Mouse (Mus musculus) cerebellum, adult 2 months (tissue): ENCODE results near the gene Polr3b. TPM values are rescaled to one million over a fixed set of nuclear protein-coding genes. Genes with fewer than 3 reads are reported as not detected.
A peak's percentile ranks its signal among the peaks of the same experiment; 100 is the strongest.

Experiments used
- DNase-seq, 2 experiments: peaks; one replicate each; pipeline ENCODE4 v3.0.0; 2021
- H3K27ac ChIP-seq: fragments of 200-500 bp; 2 replicates; pipeline ENCODE4 v1.5.1; 2012; ENCODE audit warnings: low read length, control low read depth, inconsistent platforms; ENCODE audit not compliant: insufficient read depth
- H3K27me3 ChIP-seq: fragments of 200-500 bp; 2 replicates; pipeline ENCODE4 v1.6.1; 2012; ENCODE audit warnings: inconsistent platforms, mild to moderate bottlenecking, low read length, moderate library complexity; ENCODE audit not compliant: control insufficient read depth, insufficient read depth
- H3K4me1 ChIP-seq: fragments of 200-500 bp; 2 replicates; pipeline ENCODE4 v1.6.1; 2011; ENCODE audit warnings: low read length; ENCODE audit not compliant: control insufficient read depth, insufficient read depth
- H3K4me3 ChIP-seq: fragments of 200-500 bp; replicated peaks from 2 replicates; pipeline ENCODE3; 2011; ENCODE audit warnings: mild to moderate bottlenecking, low read depth, low read length, control low read depth; ENCODE audit not compliant: insufficient read depth
- CTCF ChIP-seq: fragments of 200-500 bp; IDR thresholded peaks from 2 replicates; pipeline ENCODE4 v1.5.1; 2011; ENCODE audit warnings: low read depth, mild to moderate bottlenecking, control low read depth, low read length, moderate library complexity, borderline replicate concordance; ENCODE audit not compliant: insufficient read depth
- POLR2A ChIP-seq: fragments of 200-500 bp; IDR thresholded peaks from 2 replicates; pipeline ENCODE4 v1.6.1; 2011; ENCODE audit warnings: low read length, control low read depth, borderline replicate concordance; ENCODE audit not compliant: insufficient read depth
- WGBS: fragments of 180-500 bp; shearing (Covaris S2); methylation state at CpG from one replicate; pipeline ENCODE4 v1.1.7; 2018; 5-methylcytosine and 5-hydroxymethylcytosine counted together
- polyA plus RNA-seq: library from polyadenylated mRNA; depleted of rRNA; stranded (reverse); fragments of >200 nt; gene quantifications from 2 replicates; pipeline ENCODE4 v1.2.3, GENCODE M21; 2012; rRNA removed

Polr3b gene
- 9.7 and 10.1 TPM in 2 replicates for polyA plus RNA-seq

GRCm38 (mm10) chr10:84621826-84622790 is at the start of gene Polr3b:
TSS of gene Polr3b (plus strand) at chr10:84622292.
- 7% methylated on average over 53 of the region's 53 CpGs for WGBS

GRCm38 (mm10) chr10:84573671-84574420 is 48.2 kb upstream of the Polr3b start:
- 72% methylated on average over 5 of the region's 5 CpGs for WGBS
- Histone ChIP-seq H3K27me3 (no peaks in the 10 kb centered on the region), H3K4me1 (peaks cover 5% of the 10 kb centered on the region; the same call in 1 of the 2 replicates), H3K27ac (no peak overlapping the region), H3K4me3 (no peak overlapping the region)
- TF ChIP-seq CTCF (no peak), POLR2A (no peak)
- DNase-seq, result no peak

More at GRCm38 (mm10) chr10:84621826-84622790, at the start of gene Polr3b:
- H3K27me3 ChIP-seq, result no peaks in the 10 kb centered on the region
- peak within 1 kb of the TSS; percentile 92 for H3K4me3 ChIP-seq
- no peaks in the 10 kb centered on the region for H3K4me1 ChIP-seq
- DNase-seq, result peak; percentile 95 to 97
- TF ChIP-seq POLR2A (peak; percentile 89; the same call in 1 of the 2 replicates), CTCF (no peak)
- peak within 1 kb of the TSS; percentile 43 for H3K27ac ChIP-seq

GRCm38 (mm10) chr10:84576029-84576394 is 46.1 kb upstream of the Polr3b start:
- WGBS, result under 1% methylated on average over 14 of the region's 14 CpGs
- DNase-seq, result no peak
- Histone ChIP-seq H3K4me1 (peaks cover 6% of the 10 kb centered on the region; the same call in 1 of the 2 replicates), H3K27ac (0 out of 2 replicates have a peak overlapping the region, but pooled peaks have one; percentile 27), H3K4me3 (peak overlapping the region; percentile 85), H3K27me3 (no peaks in the 10 kb centered on the region)
- TF ChIP-seq CTCF, result no peak
- no peak for TF ChIP-seq POLR2A

GRCm38 (mm10) chr10:84576395-84577070 is 45.6 kb upstream of the Polr3b start, which contains the start of gene Tcp11l2:
TSS of gene Tcp11l2 (plus strand) at chr10:84576626.
- 1% methylated on average over 46 of the region's 46 CpGs for WGBS
- Histone ChIP-seq H3K27me3 (no peaks in the 10 kb centered on the region), H3K4me1 (peaks cover 6% of the 10 kb centered on the region; the same call in 1 of the 2 replicates), H3K4me3 (peak within 1 kb of the TSS; percentile 85), H3K27ac (peak within 1 kb of the TSS; percentile 94)
- TF ChIP-seq POLR2A (peak; percentile 55; the same call in 1 of the 2 replicates), CTCF (no peak)
- DNase-seq, result peak; percentile 95 to 97

- Histone ChIP-seq H3K27ac (peak overlapping the region; percentile 94), H3K27me3 (no peaks in the 10 kb centered on the region), H3K4me1 (peaks cover 10% of the 10 kb centered on the region; the same call in 1 of the 2 replicates), H3K4me3 (peak overlapping the region; percentile 85)
- TF ChIP-seq CTCF, result no peak
- 0 out of 2 replicates have a peak, but pooled peaks have one; percentile 33 for TF ChIP-seq POLR2A
- WGBS, result 1% methylated on average over 38 of the region's 38 CpGs
- peak; percentile 79 to 85 for DNase-seq
Measured at GRCm38 (mm10) chr10:84577071-84577727, 44.9 kb upstream of the Polr3b start.

GRCm38 (mm10) chr10:84578738-84579137 is 43.4 kb upstream of the Polr3b start:
- DNase-seq, result no peak
- TF ChIP-seq CTCF (no peak), POLR2A (no peak)
- H3K4me3 ChIP-seq, result no peak overlapping the region
- 69% methylated on average over 10 of the region's 10 CpGs for WGBS
- no peak overlapping the region for H3K27ac ChIP-seq
- no peaks in the 10 kb centered on the region for H3K27me3 ChIP-seq
- H3K4me1 ChIP-seq, result peaks cover 13% of the 10 kb centered on the region; the same call in 1 of the 2 replicates

- no peak for DNase-seq
- no peaks in the 10 kb centered on the region for H3K27me3 ChIP-seq
- 86% methylated on average over 2 of the region's 2 CpGs for WGBS
- H3K27ac ChIP-seq, result no peak overlapping the region
- H3K4me3 ChIP-seq, result no peak overlapping the region
- TF ChIP-seq CTCF (no peak), POLR2A (no peak)
- H3K4me1 ChIP-seq, result peaks cover 13% of the 10 kb centered on the region; the same call in 1 of the 2 replicates
Measured at GRCm38 (mm10) chr10:84579527-84579926, 42.6 kb upstream of the Polr3b start.
